In the genomic region with DNA sequence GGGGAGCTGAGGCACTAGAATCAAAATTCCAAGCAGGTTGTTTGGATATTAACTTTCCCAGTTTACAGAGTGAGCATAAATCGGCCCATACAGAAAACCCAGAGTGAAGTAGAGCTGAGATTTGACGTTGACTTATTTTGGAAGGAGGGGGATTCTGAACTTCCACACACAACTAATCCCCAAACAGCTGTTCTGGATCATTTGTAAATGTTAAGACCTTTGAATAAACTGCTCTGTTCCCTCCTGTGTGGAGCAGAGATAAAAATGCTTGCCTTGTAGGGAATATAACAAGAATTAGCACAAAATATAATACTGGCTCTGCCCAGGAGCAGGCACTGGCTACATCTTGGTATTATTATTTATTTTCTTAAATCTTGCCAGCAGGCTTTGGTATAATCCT, we compare ENCODE assay signal across 21 mouse cellular contexts.
DNase-seq lines count a peak whose midpoint lies in the region; ATAC-seq and TF ChIP-seq lines count a peak whose summit lies in the region.
"Had no signal": no experiment of that assay in that cellular context is flagged by ENCODE, and none has a peak within 500 bp of the region (broad histone marks: within the 10 kb centered on the region; RNA-seq: fewer than 3 reads in every experiment).

No protein-coding gene starts in this region.

- peak; percentile 57 for DNase-seq in embryonic facial prominence, embryonic 14.5 days (ENCODE audit: low spot score)
- DNase-seq in embryonic facial prominence, embryonic 10.5 days (ENCODE audit: low spot score): no peak
- DNase-seq in hindbrain, embryonic 14.5 days (ENCODE audit: low spot score): peak; percentile 12
- no peak for DNase-seq in stomach, postnatal 0 days (ENCODE audit: low spot score)
- DNase-seq: adrenal gland, adult 2 months; adrenal gland, adult 8-10 months; adrenal gland, postnatal 10 days; adrenal gland, postnatal 14 days; adrenal gland, postnatal 25 days; adrenal gland, postnatal 36 days; B cell, adult 2 months; cerebellum, adult 11 months; cerebellum, adult 11-12 months; cerebellum, adult 18-20 months had no signal

- no peak for ATAC-seq in embryonic facial prominence, embryonic 14.5 days (ENCODE audit: low read depth)
- no peak for ATAC-seq in hindbrain, embryonic 14.5 days (ENCODE audit: low FRiP score)
- ATAC-seq in hindbrain, embryonic 16.5 days: no peak
- peak; percentile 58; the same call in 1 of the 2 replicates for ATAC-seq in stomach, embryonic 14.5 days (ENCODE audit: insufficient number of reproducible peaks, insufficient read depth, low FRiP score, low read depth)
- no peak for ATAC-seq in stomach, postnatal 0 days (ENCODE audit: low FRiP score, low TSS enrichment)
- ATAC-seq: activated CD4-positive, CD25-positive, alpha-beta regulatory T cell, adult 4 months; CD4-positive, CD25-positive, alpha-beta regulatory T cell, adult 4 months; Patski had no signal

- no peak overlapping the region for H3K27ac ChIP-seq in embryonic facial prominence, embryonic 14.5 days (replicated peaks; ENCODE audit: low read depth, low read length)
- H3K27ac ChIP-seq in embryonic facial prominence, embryonic 10.5 days (replicated peaks): no peak overlapping the region
- no peak overlapping the region for H3K27ac ChIP-seq in hindbrain, embryonic 14.5 days
- no peak overlapping the region for H3K27ac ChIP-seq in hindbrain, embryonic 16.5 days (ENCODE audit: low read depth, low read length)
- no peak overlapping the region for H3K27ac ChIP-seq in stomach, embryonic 14.5 days (ENCODE audit: low read length)
- H3K27ac ChIP-seq in stomach, postnatal 0 days (replicated peaks): no peak overlapping the region

- H3K4me3 ChIP-seq in embryonic facial prominence, embryonic 14.5 days (ENCODE audit: low read depth, low read length): no peak overlapping the region
- H3K4me3 ChIP-seq in embryonic facial prominence, embryonic 10.5 days: no peak overlapping the region
- no peak overlapping the region for H3K4me3 ChIP-seq in hindbrain, embryonic 14.5 days (replicated peaks; ENCODE audit: low read length)
- H3K4me3 ChIP-seq in hindbrain, embryonic 16.5 days (ENCODE audit: low read length): no peak overlapping the region
- H3K4me3 ChIP-seq in stomach, embryonic 14.5 days (ENCODE audit: low read depth, low read length): no peak overlapping the region
- no peak overlapping the region for H3K4me3 ChIP-seq in stomach, postnatal 0 days (ENCODE audit: low read depth, low read length)

- no peaks in the 10 kb centered on the region for H3K4me1 ChIP-seq in embryonic facial prominence, embryonic 14.5 days (ENCODE audit: control insufficient read depth, insufficient read depth, low read length)
- no peaks in the 10 kb centered on the region for H3K4me1 ChIP-seq in embryonic facial prominence, embryonic 10.5 days
- H3K4me1 ChIP-seq in hindbrain, embryonic 14.5 days (replicated peaks; ENCODE audit: control insufficient read depth, insufficient read depth, low read length): no peaks in the 10 kb centered on the region
- no peaks in the 10 kb centered on the region for H3K4me1 ChIP-seq in hindbrain, embryonic 16.5 days (ENCODE audit: control insufficient read depth, insufficient read depth, low read depth, low read length)
- 0 out of 2 replicates have a peak, but pooled peaks cover 2% of the 10 kb centered on the region for H3K4me1 ChIP-seq in stomach, embryonic 14.5 days (ENCODE audit: control insufficient read depth, insufficient read depth, low read length)
- H3K4me1 ChIP-seq in stomach, postnatal 0 days (replicated peaks; ENCODE audit: control insufficient read depth, insufficient read depth): no peaks in the 10 kb centered on the region

- H3K9me3 ChIP-seq in embryonic facial prominence, embryonic 14.5 days (ENCODE audit: control insufficient read depth, low read length): no peaks in the 10 kb centered on the region
- 0 out of 2 replicates have a peak, but pooled peaks cover 2% of the 10 kb centered on the region for H3K9me3 ChIP-seq in embryonic facial prominence, embryonic 10.5 days
- H3K9me3 ChIP-seq in hindbrain, embryonic 14.5 days (ENCODE audit: control insufficient read depth, low read length): no peaks in the 10 kb centered on the region
- H3K9me3 ChIP-seq in hindbrain, embryonic 16.5 days (ENCODE audit: control insufficient read depth, low read length): no peaks in the 10 kb centered on the region
- no peaks in the 10 kb centered on the region for H3K9me3 ChIP-seq in stomach, embryonic 14.5 days (ENCODE audit: control insufficient read depth, low read depth, low read length)
- H3K9me3 ChIP-seq in stomach, postnatal 0 days (ENCODE audit: control insufficient read depth, low read length): no peaks in the 10 kb centered on the region
- H3K9me3 ChIP-seq: G1E had no signal

- WGBS in embryonic facial prominence, embryonic 14.5 days: 42% methylated on average over 2 of the region's 2 CpGs
- WGBS in embryonic facial prominence, embryonic 10.5 days: 66% methylated on average over 2 of the region's 2 CpGs
- WGBS in hindbrain, embryonic 14.5 days: 68% methylated on average over 2 of the region's 2 CpGs
- WGBS in hindbrain, embryonic 16.5 days: 72% methylated on average over 2 of the region's 2 CpGs
- 17% methylated on average over 2 of the region's 2 CpGs for WGBS in stomach, embryonic 14.5 days
- WGBS in stomach, postnatal 0 days: 25% methylated on average over 2 of the region's 2 CpGs

- H3K27me3 ChIP-seq in embryonic facial prominence, embryonic 14.5 days (replicated peaks; ENCODE audit: control insufficient read depth, insufficient read depth, low read length): no peaks in the 10 kb centered on the region
- no peaks in the 10 kb centered on the region for H3K27me3 ChIP-seq in embryonic facial prominence, embryonic 10.5 days (replicated peaks; ENCODE audit: low read depth, poor library complexity, severe bottlenecking)
- H3K27me3 ChIP-seq in hindbrain, embryonic 14.5 days (ENCODE audit: control insufficient read depth, insufficient read depth, low read length): no peaks in the 10 kb centered on the region
- H3K27me3 ChIP-seq in hindbrain, embryonic 16.5 days (replicated peaks; ENCODE audit: control insufficient read depth, insufficient read depth, low read length): no peaks in the 10 kb centered on the region
- H3K27me3 ChIP-seq in stomach, embryonic 14.5 days (ENCODE audit: control insufficient read depth, insufficient read depth, low read length): no peaks in the 10 kb centered on the region
- H3K27me3 ChIP-seq in stomach, postnatal 0 days (ENCODE audit: control insufficient read depth, insufficient read depth, low read length): no peaks in the 10 kb centered on the region
- H3K27me3 ChIP-seq: CH12.LX, Patski had no signal

- TF ChIP-seq EP300 in stomach, postnatal 0 days (optimal IDR thresholded peaks at IDR 0.05): no peak

- no peak overlapping the region for H3K9ac ChIP-seq in embryonic facial prominence, embryonic 14.5 days (ENCODE audit: low read depth, low read length)
- H3K9ac ChIP-seq in hindbrain, embryonic 14.5 days: no peak overlapping the region
- no peak overlapping the region for H3K9ac ChIP-seq in hindbrain, embryonic 16.5 days (ENCODE audit: low read depth, low read length)
- no peak overlapping the region for H3K9ac ChIP-seq in stomach, embryonic 14.5 days (replicated peaks; ENCODE audit: low read depth, low read length)
- no peak overlapping the region for H3K9ac ChIP-seq in stomach, postnatal 0 days (ENCODE audit: low read length)

- H3K36me3 ChIP-seq in embryonic facial prominence, embryonic 14.5 days (ENCODE audit: control insufficient read depth, insufficient read depth, low read length): no peaks in the 10 kb centered on the region
- no peaks in the 10 kb centered on the region for H3K36me3 ChIP-seq in embryonic facial prominence, embryonic 10.5 days (replicated peaks)
- H3K36me3 ChIP-seq in hindbrain, embryonic 14.5 days (replicated peaks; ENCODE audit: control insufficient read depth, insufficient read depth): no peaks in the 10 kb centered on the region
- no peaks in the 10 kb centered on the region for H3K36me3 ChIP-seq in hindbrain, embryonic 16.5 days (ENCODE audit: control insufficient read depth, insufficient read depth, low read length)
- H3K36me3 ChIP-seq in stomach, embryonic 14.5 days (ENCODE audit: control insufficient read depth, insufficient read depth, low read length): no peaks in the 10 kb centered on the region
- no peaks in the 10 kb centered on the region for H3K36me3 ChIP-seq in stomach, postnatal 0 days (ENCODE audit: control insufficient read depth, insufficient read depth, low read length)
- H3K36me3 ChIP-seq: G1E had no signal

- H3K4me2 ChIP-seq in embryonic facial prominence, embryonic 14.5 days (ENCODE audit: low read depth, low read length): no peak overlapping the region
- no peak overlapping the region for H3K4me2 ChIP-seq in hindbrain, embryonic 14.5 days (replicated peaks)
- H3K4me2 ChIP-seq in hindbrain, embryonic 16.5 days (ENCODE audit: low read length): no peak overlapping the region
- no peak overlapping the region for H3K4me2 ChIP-seq in stomach, embryonic 14.5 days (replicated peaks; ENCODE audit: low read depth, low read length)
- H3K4me2 ChIP-seq in stomach, postnatal 0 days (replicated peaks; ENCODE audit: low read depth): no peak overlapping the region

- no peak for TF ChIP-seq CTCF in stomach, postnatal 0 days (IDR thresholded peaks at IDR 0.05; ENCODE audit: low read depth)

Comparison
In these comparisons a context has a peak if more than half of its experiments do, and no peak if none do; other contexts are left out.
1. DNase-seq: peak in embryonic facial prominence, embryonic 14.5 days (single experiment) and hindbrain, embryonic 14.5 days (single experiment); none in embryonic facial prominence, embryonic 10.5 days (single experiment) and stomach, postnatal 0 days (single experiment).